Mouse (Mus musculus) central nervous system, embryonic 18 days (tissue): ENCODE results near the gene Irf5. TPM values are rescaled to one million over a fixed set of nuclear protein-coding genes. Genes with fewer than 3 reads are reported as not detected.

ENCODE experiments used
- polyA plus RNA-seq: library from polyadenylated mRNA; depleted of rRNA; stranded (reverse); fragments of >200 nt; gene quantifications from 2 replicates; pipeline ENCODE4 v1.2.3, GENCODE M21; 2012; rRNA removed

Irf5 gene
- 1.7 and 1.8 TPM in 2 replicates for polyA plus RNA-seq

GRCm38 (mm10) chr6:29526281-29527251, at the start of gene Irf5:
Gene Irf5, plus strand, starts transcription at chr6:29526625.

GRCm38 (mm10) chr6:29507447-29508309, 18.7 kb upstream of the Irf5 start, which contains the start of gene Kcp:
Gene Kcp, minus strand, starts transcription at chr6:29507952.

Other genes with a start within 250 kb of the Irf5 start
- 2.3 and 2.4 TPM in 2 replicates for gene Fam71f2, start 247.0 kb upstream of the Irf5 start, polyA plus RNA-seq
- gene Fam71f1, start 207.5 kb upstream of the Irf5 start, polyA plus RNA-seq: not detected in 2 replicates
- gene Calu, start 178.6 kb upstream of the Irf5 start, polyA plus RNA-seq: 95.3 and 108 TPM in 2 replicates
- gene Opn1sw, start 138.2 kb upstream of the Irf5 start, polyA plus RNA-seq: 0.20 and 0.49 TPM in 2 replicates
- gene Ccdc136, start 130.3 kb upstream of the Irf5 start, polyA plus RNA-seq: 59.2 and 64.4 TPM in 2 replicates
- 2.1 and 3.3 TPM in 2 replicates for gene Flnc, start 93.4 kb upstream of the Irf5 start, polyA plus RNA-seq
- 329 and 373 TPM in 2 replicates for gene Atp6v1f, start 58.9 kb upstream of the Irf5 start, polyA plus RNA-seq
- 0.22 and 0.35 TPM in 2 replicates for gene Atp6v1fnb, start 55.2 kb upstream of the Irf5 start, polyA plus RNA-seq
- gene Kcp, start 18.7 kb upstream of the Irf5 start, polyA plus RNA-seq: 41.0 and 48.8 TPM in 2 replicates
- gene Tnpo3, start 83.3 kb downstream of the Irf5 start, polyA plus RNA-seq: 75.8 and 76.6 TPM in 2 replicates
- 8.3 and 9.0 TPM in 2 replicates for gene Tspan33, start 167.6 kb downstream of the Irf5 start, polyA plus RNA-seq
- gene Smo, start 208.9 kb downstream of the Irf5 start, polyA plus RNA-seq: 13.7 and 14.7 TPM in 2 replicates
- gene Ahcyl2, start 241.4 kb downstream of the Irf5 start, polyA plus RNA-seq: 32.0 and 37.3 TPM in 2 replicates